Mouse (Mus musculus) hindbrain, embryonic 13.5 days (tissue): ENCODE data around the gene Rnf34. TPM values are rescaled to one million over a fixed set of nuclear protein-coding genes. Genes with fewer than 3 reads are reported as not detected.

Experiments
- ATAC-seq: fragments of 200-750 bp; cut with Nextera tagmentation; 2 replicates; pipeline ENCODE4 v1.8.0; 2017; ENCODE audit warnings: moderate TSS enrichment; ENCODE audit not compliant: low FRiP score
- H3K27ac ChIP-seq: fragments of 300-500 bp; sonication (generic); 2 replicates; pipeline ENCODE4 v1.5.1; 2015; ENCODE audit warnings: inconsistent platforms, mild to moderate bottlenecking, moderate library complexity
- H3K27me3 ChIP-seq: fragments of 300-500 bp; sonication (generic); 2 replicates; pipeline ENCODE4 v1.6.1; 2015; ENCODE audit warnings: mild to moderate bottlenecking, inconsistent platforms
- H3K36me3 ChIP-seq: fragments of 300-500 bp; sonication (generic); 2 replicates; pipeline ENCODE4 v1.6.1; 2015; ENCODE audit warnings: mild to moderate bottlenecking, inconsistent platforms
- H3K4me1 ChIP-seq: fragments of 300-500 bp; sonication (generic); replicated peaks from 2 replicates; pipeline ENCODE4 v1.6.1; 2015; ENCODE audit warnings: inconsistent platforms
- H3K4me2 ChIP-seq: fragments of 300-500 bp; sonication (generic); 2 replicates; pipeline ENCODE4 v1.6.1; 2015; ENCODE audit warnings: inconsistent platforms, mild to moderate bottlenecking, moderate library complexity
- H3K4me3 ChIP-seq: fragments of 300-500 bp; sonication (generic); 2 replicates; pipeline ENCODE4 v1.5.1; 2015; ENCODE audit warnings: mild to moderate bottlenecking, inconsistent platforms
- H3K9ac ChIP-seq: fragments of 300-500 bp; sonication (generic); 2 replicates; pipeline ENCODE4 v1.6.1; 2015; ENCODE audit warnings: mild to moderate bottlenecking, inconsistent platforms
- H3K9me3 ChIP-seq: fragments of 300-500 bp; sonication (generic); 2 replicates; pipeline ENCODE4 v1.6.1; 2016; ENCODE audit warnings: inconsistent platforms
- WGBS: fragments of 180-500 bp; shearing (Covaris S2); methylation state at CpG from one replicate; pipeline ENCODE4 v1.1.7; 2015; 5-methylcytosine and 5-hydroxymethylcytosine counted together
- polyA plus RNA-seq: library from polyadenylated mRNA; unstranded; fragments of >200 nt; fragmentation: Nextera tagmentation; extraction: Ambion mirVana; gene quantifications from 2 replicates; pipeline ENCODE4 v1.2.1, GENCODE M21; 2015

Rnf34 gene
- polyA plus RNA-seq, 1 experiment from 2014 or later: 48.4 TPM

GRCm38 (mm10) chr5:122908001-122908400 is 58.2 kb downstream of the Rnf34 start:
- H3K4me2 ChIP-seq: no peak overlapping the region
- H3K36me3 ChIP-seq: 0 out of 2 replicates have a peak, but pooled peaks cover 2% of the 10 kb centered on the region
- no peak overlapping the region for H3K9ac ChIP-seq
- no peaks in the 10 kb centered on the region for H3K27me3 ChIP-seq
- H3K27ac ChIP-seq: no peak overlapping the region
- 85% methylated on average over 2 of the region's 2 CpGs for WGBS
- no peaks in the 10 kb centered on the region for H3K9me3 ChIP-seq
- ATAC-seq: no peak
- H3K4me3 ChIP-seq: no peak overlapping the region
- no peaks in the 10 kb centered on the region for H3K4me1 ChIP-seq

- H3K36me3 ChIP-seq: 0 out of 2 replicates have a peak, but pooled peaks cover 2% of the 10 kb centered on the region
- no peaks in the 10 kb centered on the region for H3K4me1 ChIP-seq
- no peak overlapping the region for H3K9ac ChIP-seq
- no peak overlapping the region for H3K27ac ChIP-seq
- no peak overlapping the region for H3K4me3 ChIP-seq
- no peak for ATAC-seq
- no peaks in the 10 kb centered on the region for H3K9me3 ChIP-seq
- 91% methylated on average over 18 of the region's 18 CpGs for WGBS
- no peak overlapping the region for H3K4me2 ChIP-seq
- no peaks in the 10 kb centered on the region for H3K27me3 ChIP-seq
Measured at GRCm38 (mm10) chr5:122909481-122909880, 59.6 kb downstream of the Rnf34 start.

- Histone ChIP-seq H3K27ac (no peak overlapping the region), H3K9me3 (no peaks in the 10 kb centered on the region), H3K27me3 (no peaks in the 10 kb centered on the region), H3K4me1 (no peaks in the 10 kb centered on the region), H3K4me2 (no peak overlapping the region), H3K9ac (no peak overlapping the region), H3K36me3 (peaks cover 5% of the 10 kb centered on the region; the same call in 1 of the 2 replicates), H3K4me3 (no peak overlapping the region)
- no peak for ATAC-seq
- 95% methylated on average over 4 of the region's 4 CpGs for WGBS
Measured at GRCm38 (mm10) chr5:122912863-122913262, 63.0 kb downstream of the Rnf34 start.

- WGBS: 93% methylated on average over 6 of the region's 6 CpGs
- no peaks in the 10 kb centered on the region for H3K9me3 ChIP-seq
- no peak overlapping the region for H3K9ac ChIP-seq
- H3K36me3 ChIP-seq: peaks cover 5% of the 10 kb centered on the region; the same call in 1 of the 2 replicates
- no peaks in the 10 kb centered on the region for H3K4me1 ChIP-seq
- H3K4me2 ChIP-seq: no peak overlapping the region
- no peak overlapping the region for H3K4me3 ChIP-seq
- H3K27ac ChIP-seq: no peak overlapping the region
- ATAC-seq: no peak
- H3K27me3 ChIP-seq: no peaks in the 10 kb centered on the region
Measured at GRCm38 (mm10) chr5:122916147-122916546, 66.3 kb downstream of the Rnf34 start.

DNA sequence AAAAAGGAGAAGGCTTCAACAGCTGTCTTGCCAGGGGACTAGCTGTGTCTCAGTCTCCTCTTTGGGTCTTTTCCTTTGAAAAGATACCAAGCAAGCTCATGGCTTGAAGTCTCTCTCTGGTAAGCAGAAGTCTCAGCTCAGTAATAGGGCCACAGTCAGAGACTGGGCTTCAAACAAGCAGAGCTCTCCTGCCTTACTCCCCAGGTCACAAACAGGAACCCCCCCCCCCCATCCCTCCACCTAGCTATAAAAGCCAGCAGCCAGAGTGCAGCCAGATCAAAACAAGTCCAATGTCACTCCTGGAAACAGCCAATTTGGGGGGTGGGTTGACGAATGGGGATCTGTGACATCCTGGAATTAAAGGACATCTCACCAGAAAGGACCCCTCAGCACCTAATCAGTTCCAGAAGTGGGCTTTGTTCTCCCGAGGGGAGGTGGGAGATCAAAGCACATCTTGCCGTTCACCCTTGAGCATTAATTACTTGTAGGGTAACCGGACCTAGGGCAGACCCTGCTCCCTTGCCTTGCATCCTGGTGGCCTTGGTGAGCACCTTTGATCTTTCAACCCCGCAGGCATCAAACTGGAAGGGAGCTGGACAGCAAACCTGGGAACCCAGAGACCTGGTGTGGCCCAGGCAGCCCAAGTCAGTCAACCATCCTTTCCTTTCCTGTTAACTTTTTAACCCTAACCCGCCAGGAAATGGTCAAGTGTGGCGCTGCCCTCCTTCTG is 68.3 kb downstream of the Rnf34 start:
- Histone ChIP-seq H3K27me3 (no peaks in the 10 kb centered on the region), H3K27ac (no peak overlapping the region), H3K36me3 (peaks cover 3% of the 10 kb centered on the region; the same call in 1 of the 2 replicates), H3K9me3 (no peaks in the 10 kb centered on the region), H3K4me1 (no peaks in the 10 kb centered on the region), H3K4me2 (no peak overlapping the region), H3K9ac (no peak overlapping the region), H3K4me3 (no peak overlapping the region)
- 65% methylated on average over 7 of the region's 7 CpGs for WGBS
- ATAC-seq: no peak

GRCm38 (mm10) chr5:122920557-122920956 is 70.7 kb downstream of the Rnf34 start:
- 95% methylated on average over 5 of the region's 5 CpGs for whole genome bisulfite sequencing
- H3K4me3 ChIP-seq: no peak overlapping the region
- H3K27me3 ChIP-seq: no peaks in the 10 kb centered on the region
- no peak overlapping the region for H3K4me2 ChIP-seq
- no peak overlapping the region for H3K9ac ChIP-seq
- H3K27ac ChIP-seq: no peak overlapping the region
- H3K4me1 ChIP-seq: no peaks in the 10 kb centered on the region; the same call in 1 of the 2 replicates
- no peaks in the 10 kb centered on the region for H3K9me3 ChIP-seq
- no peak for ATAC-seq
- H3K36me3 ChIP-seq: peaks cover 3% of the 10 kb centered on the region; the same call in 1 of the 2 replicates

Other genes with a start within 250 kb of the Rnf34 start
- gene Ift81, start 235.5 kb upstream of the Rnf34 start, polyA plus RNA-seq: 70.2 and 70.7 TPM in 2 replicates
- 5.6 and 6.5 TPM in 2 replicates for gene P2rx7, start 206.1 kb upstream of the Rnf34 start, polyA plus RNA-seq
- 16.7 and 17.3 TPM in 2 replicates for gene P2rx4, start 142.5 kb upstream of the Rnf34 start, polyA plus RNA-seq
- 59.1 and 60.3 TPM in 2 replicates for gene Camkk2, start 70.6 kb upstream of the Rnf34 start, polyA plus RNA-seq
- gene Anapc5, start 28.7 kb upstream of the Rnf34 start, polyA plus RNA-seq: 518 and 521 TPM in 2 replicates
- 101 and 104 TPM in 2 replicates for gene Kdm2b, start 139.8 kb downstream of the Rnf34 start, polyA plus RNA-seq
- gene Orai1, start 165.0 kb downstream of the Rnf34 start, polyA plus RNA-seq: 11.8 and 12.3 TPM in 2 replicates
- 0.65 and 1.5 TPM in 2 replicates for gene Morn3, start 197.0 kb downstream of the Rnf34 start, polyA plus RNA-seq
- 18.0 and 18.6 TPM in 2 replicates for gene Tmem120b, start 218.4 kb downstream of the Rnf34 start, polyA plus RNA-seq